Mouse (Mus musculus): Measurements from ENCODE around the gene Nsun5.

GRCm38 (mm10) chr5:135347511-135348011 lies 22.2 kb upstream of the Nsun5 start:
- TF ChIP-seq CTCF (IDR thresholded peaks at IDR 0.05; ENCODE audit: low read depth) = no peak
- TF ChIP-seq EP300 (IDR thresholded peaks at IDR 0.05; ENCODE audit: low read depth) = no peak

All from liver, postnatal 0 days (tissue).